Mouse (Mus musculus) heart, embryonic 16.5 days (tissue): Measurements from ENCODE around the gene Prkca. TPM values are rescaled to one million over a fixed set of nuclear protein-coding genes. Genes with fewer than 3 reads are reported as not detected.

ENCODE experiments used
- ATAC-seq: fragments of 200-750 bp; cut with Nextera tagmentation; replicated peaks from 2 replicates; pipeline ENCODE4 v1.8.0; 2017; ENCODE audit warnings: moderate number of reproducible peaks; ENCODE audit not compliant: insufficient read depth, low FRiP score; ENCODE audit errors: extremely low read depth
- H3K27ac ChIP-seq: fragments of 300-500 bp; sonication (generic); 2 replicates; pipeline ENCODE4 v1.5.1; 2014; ENCODE audit warnings: mild to moderate bottlenecking, low read length, control low read depth, moderate library complexity
- H3K27me3 ChIP-seq: fragments of 300-500 bp; sonication (generic); 2 replicates; pipeline ENCODE4 v1.6.1; 2014; ENCODE audit warnings: low read length, mixed read lengths; ENCODE audit not compliant: control insufficient read depth, insufficient read depth
- H3K36me3 ChIP-seq: fragments of 300-500 bp; sonication (generic); 2 replicates; pipeline ENCODE4 v1.6.1; 2014; ENCODE audit not compliant: control insufficient read depth, insufficient read depth
- H3K4me1 ChIP-seq: fragments of 300-500 bp; sonication (generic); 2 replicates; pipeline ENCODE4 v1.6.1; 2014; ENCODE audit warnings: low read length, mixed read lengths; ENCODE audit not compliant: control insufficient read depth, insufficient read depth
- H3K4me2 ChIP-seq: fragments of 300-500 bp; sonication (generic); 2 replicates; pipeline ENCODE4 v1.6.1; 2014; ENCODE audit warnings: low read depth, mild to moderate bottlenecking, control low read depth, low read length
- H3K4me3 ChIP-seq: fragments of 300-500 bp; sonication (generic); 2 replicates; pipeline ENCODE4 v1.5.1; 2014; ENCODE audit warnings: mild to moderate bottlenecking, control low read depth, low read length
- H3K9ac ChIP-seq: fragments of 300-500 bp; sonication (generic); 2 replicates; pipeline ENCODE4 v1.6.1; 2014; ENCODE audit warnings: low read length, control low read depth
- H3K9me3 ChIP-seq: fragments of 300-500 bp; sonication (generic); replicated peaks from 2 replicates; pipeline ENCODE4 v1.6.1; 2016; ENCODE audit warnings: low read length; ENCODE audit not compliant: control insufficient read depth
- WGBS: fragments of 180-500 bp; shearing (Covaris S2); extraction: QIAGEN DNeasy Blood & Tissue Kit; methylation state at CpG from one replicate; pipeline ENCODE4 v1.1.7; 2014; 5-methylcytosine and 5-hydroxymethylcytosine counted together
- polyA plus RNA-seq: library from polyadenylated mRNA; unstranded; fragments of >200 nt; fragmentation: Nextera tagmentation; extraction: Ambion mirVana; gene quantifications from 2 replicates; pipeline ENCODE4 v1.2.1, GENCODE M21; 2015

The Prkca gene
- polyA plus RNA-seq, 1 experiment from 2014 or later, result 14.4 TPM

GRCm38 (mm10) chr11:108077514-108077913 lies 266.2 kb downstream of the Prkca start:
- H3K27ac ChIP-seq, result no peak overlapping the region
- H3K9me3 ChIP-seq, result no peaks in the 10 kb centered on the region
- H3K4me2 ChIP-seq, result no peak overlapping the region
- 92% methylated on average over 3 of the region's 3 CpGs for whole genome bisulfite sequencing
- H3K36me3 ChIP-seq, result no peaks in the 10 kb centered on the region
- ATAC-seq, result no peak
- no peak overlapping the region for H3K9ac ChIP-seq
- H3K4me3 ChIP-seq, result no peak overlapping the region
- no peaks in the 10 kb centered on the region for H3K27me3 ChIP-seq
- H3K4me1 ChIP-seq, result no peaks in the 10 kb centered on the region

- no peak overlapping the region for H3K27ac ChIP-seq
- H3K4me2 ChIP-seq, result no peak overlapping the region
Observed at GRCm38 (mm10) chr11:108072606-108073243, 271.0 kb downstream of the Prkca start.

GRCm38 (mm10) chr11:108071230-108071629 lies 272.5 kb downstream of the Prkca start:
- H3K9ac ChIP-seq, result no peak overlapping the region
- H3K4me1 ChIP-seq, result no peaks in the 10 kb centered on the region
- no peaks in the 10 kb centered on the region for H3K36me3 ChIP-seq
- no peak overlapping the region for H3K27ac ChIP-seq
- H3K27me3 ChIP-seq, result no peaks in the 10 kb centered on the region
- 71% methylated on average over 6 of the region's 6 CpGs for WGBS
- H3K4me2 ChIP-seq, result no peak overlapping the region
- no peak for ATAC-seq
- no peaks in the 10 kb centered on the region for H3K9me3 ChIP-seq
- no peak overlapping the region for H3K4me3 ChIP-seq

More at GRCm38 (mm10) chr11:108072606-108073243, 271.0 kb downstream of the Prkca start:
- H3K27me3 ChIP-seq, result no peaks in the 10 kb centered on the region
- H3K9ac ChIP-seq, result no peak overlapping the region
- 46% methylated on average over 6 of the region's 6 CpGs for WGBS
- H3K4me1 ChIP-seq, result no peaks in the 10 kb centered on the region
- ATAC-seq, result no peak
- no peaks in the 10 kb centered on the region for H3K36me3 ChIP-seq
- H3K4me3 ChIP-seq, result no peak overlapping the region
- H3K9me3 ChIP-seq, result no peaks in the 10 kb centered on the region

- Histone ChIP-seq H3K4me3 (no peak overlapping the region), H3K9me3 (no peaks in the 10 kb centered on the region), H3K27ac (no peak overlapping the region), H3K27me3 (no peaks in the 10 kb centered on the region), H3K4me1 (no peaks in the 10 kb centered on the region), H3K36me3 (no peaks in the 10 kb centered on the region), H3K9ac (no peak overlapping the region), H3K4me2 (no peak overlapping the region)
- 67% methylated on average over 6 of the region's 6 CpGs for WGBS
- no peak for ATAC-seq
Observed at GRCm38 (mm10) chr11:108070038-108070437, 273.7 kb downstream of the Prkca start.

GRCm38 (mm10) chr11:108068430-108068829 lies 275.3 kb downstream of the Prkca start:
- no peaks in the 10 kb centered on the region for H3K27me3 ChIP-seq
- no peak overlapping the region for H3K9ac ChIP-seq
- H3K4me2 ChIP-seq, result no peak overlapping the region
- 86% methylated on average over 5 of the region's 5 CpGs for WGBS
- ATAC-seq, result no peak
- no peaks in the 10 kb centered on the region for H3K36me3 ChIP-seq
- no peaks in the 10 kb centered on the region for H3K4me1 ChIP-seq
- H3K4me3 ChIP-seq, result no peak overlapping the region
- no peaks in the 10 kb centered on the region for H3K9me3 ChIP-seq
- no peak overlapping the region for H3K27ac ChIP-seq

GRCm38 (mm10) chr11:108067161-108067560 lies 276.6 kb downstream of the Prkca start:
- no peaks in the 10 kb centered on the region for H3K4me1 ChIP-seq
- 88% methylated on average over 7 of the region's 7 CpGs for WGBS
- H3K4me3 ChIP-seq, result no peak overlapping the region
- no peaks in the 10 kb centered on the region for H3K36me3 ChIP-seq
- H3K9me3 ChIP-seq, result no peaks in the 10 kb centered on the region
- no peaks in the 10 kb centered on the region for H3K27me3 ChIP-seq
- no peak for ATAC-seq
- no peak overlapping the region for H3K4me2 ChIP-seq
- H3K9ac ChIP-seq, result no peak overlapping the region
- H3K27ac ChIP-seq, result no peak overlapping the region

- Histone ChIP-seq H3K9ac (no peak overlapping the region), H3K27ac (no peak overlapping the region), H3K9me3 (no peaks in the 10 kb centered on the region), H3K27me3 (no peaks in the 10 kb centered on the region), H3K36me3 (no peaks in the 10 kb centered on the region), H3K4me3 (no peak overlapping the region), H3K4me2 (no peak overlapping the region), H3K4me1 (no peaks in the 10 kb centered on the region; the same call in 1 of the 2 replicates)
- 67% methylated on average over 3 of the region's 3 CpGs for WGBS
- no peak for ATAC-seq
Observed at GRCm38 (mm10) chr11:108064401-108064800, 279.3 kb downstream of the Prkca start.

GRCm38 (mm10) chr11:108063096-108063495 lies 280.6 kb downstream of the Prkca start:
- Histone ChIP-seq H3K9ac (no peak overlapping the region), H3K4me1 (no peaks in the 10 kb centered on the region; the same call in 1 of the 2 replicates), H3K27me3 (no peaks in the 10 kb centered on the region), H3K9me3 (no peaks in the 10 kb centered on the region), H3K4me2 (no peak overlapping the region), H3K27ac (no peak overlapping the region), H3K36me3 (no peaks in the 10 kb centered on the region), H3K4me3 (no peak overlapping the region)
- WGBS, result 74% methylated on average over 8 of the region's 8 CpGs
- ATAC-seq, result no peak

- Histone ChIP-seq H3K36me3 (no peaks in the 10 kb centered on the region), H3K4me3 (no peak overlapping the region), H3K4me1 (no peaks in the 10 kb centered on the region; the same call in 1 of the 2 replicates), H3K27ac (no peak overlapping the region), H3K27me3 (no peaks in the 10 kb centered on the region), H3K4me2 (no peak overlapping the region), H3K9me3 (no peaks in the 10 kb centered on the region), H3K9ac (no peak overlapping the region)
- no peak for ATAC-seq
- 78% methylated on average over 17 of the region's 17 CpGs for WGBS
Observed at GRCm38 (mm10) chr11:108061571-108062479, 281.9 kb downstream of the Prkca start.
